Mouse (Mus musculus): ENCODE data around the gene Tex50.
"Not testable (repeated sequence)": the region's sequence is repeated elsewhere in the genome, so short reads cannot be mapped to it uniquely, and the experiment has no call there.

Gene Tex50
- long read RNA-seq, experiment 1 = 0 reads
- long read RNA-seq, experiment 2 = 0 reads

DNA sequence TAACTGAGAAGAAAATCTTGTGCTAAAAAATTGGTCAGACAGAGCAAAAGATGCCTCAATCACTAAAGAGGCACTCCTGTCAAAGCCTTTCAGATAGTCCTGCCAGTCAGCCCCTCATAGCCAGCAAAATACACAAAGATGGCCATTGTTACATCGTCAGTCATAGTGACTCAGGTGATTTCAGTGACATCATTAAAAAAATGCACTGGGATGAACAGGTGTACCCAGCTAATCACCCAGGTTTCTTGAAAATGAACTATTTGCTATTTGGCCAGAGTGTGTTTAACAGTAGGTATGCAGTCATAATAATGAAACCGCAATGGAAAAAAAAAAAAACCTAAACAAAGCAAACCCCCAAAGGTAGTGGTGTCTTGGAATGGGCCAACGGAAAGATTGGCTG is at the start of gene Tex50:
Gene Tex50, minus strand, starts transcription at position 101 of the 400 bp plus-strand sequence.
- intact Hi-C loops (cut with DNase I) = no loop called here

DNA sequence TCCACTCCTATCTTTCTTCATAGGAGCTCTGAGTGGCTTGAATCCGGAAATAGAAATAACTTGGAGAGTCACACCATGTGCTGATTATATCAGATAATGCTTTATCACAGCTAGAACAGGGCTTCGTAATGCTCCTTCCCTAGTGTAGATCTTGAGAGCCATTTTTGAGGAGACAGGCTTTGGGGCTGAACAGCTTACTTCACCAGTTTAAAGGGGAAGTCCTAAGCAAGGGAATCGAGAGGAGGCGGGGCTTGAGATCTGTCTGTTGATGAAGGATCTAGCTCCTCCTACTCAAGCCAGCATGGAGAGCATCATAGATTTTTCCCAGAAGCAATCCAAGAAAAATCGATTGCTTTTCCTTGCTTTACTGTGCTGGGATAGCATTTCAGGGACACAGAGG is 40.7 kb upstream of the Tex50 start:
- intact Hi-C loops (cut with DNase I) = no loop called here

DNA sequence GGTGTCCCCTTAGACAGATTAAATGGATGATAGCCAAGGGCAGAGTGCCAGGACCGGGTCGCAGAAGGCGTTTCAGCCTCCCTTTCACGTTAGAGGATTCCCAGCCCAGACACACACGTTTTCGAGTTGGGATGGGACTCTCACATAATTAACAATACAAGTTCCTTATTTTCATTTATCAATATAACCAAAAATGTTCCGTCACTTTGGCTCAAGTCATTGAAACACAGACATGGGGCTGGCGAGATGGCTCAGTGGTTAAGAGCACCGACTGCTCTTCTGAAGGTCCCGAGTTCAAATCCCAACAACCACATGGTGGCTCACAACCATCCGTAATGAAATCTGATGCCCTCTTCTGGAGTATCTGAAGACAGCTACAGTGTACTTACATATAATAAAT is 37.2 kb upstream of the Tex50 start:
- intact Hi-C loops (cut with DNase I) = not testable (repeated sequence)

DNA sequence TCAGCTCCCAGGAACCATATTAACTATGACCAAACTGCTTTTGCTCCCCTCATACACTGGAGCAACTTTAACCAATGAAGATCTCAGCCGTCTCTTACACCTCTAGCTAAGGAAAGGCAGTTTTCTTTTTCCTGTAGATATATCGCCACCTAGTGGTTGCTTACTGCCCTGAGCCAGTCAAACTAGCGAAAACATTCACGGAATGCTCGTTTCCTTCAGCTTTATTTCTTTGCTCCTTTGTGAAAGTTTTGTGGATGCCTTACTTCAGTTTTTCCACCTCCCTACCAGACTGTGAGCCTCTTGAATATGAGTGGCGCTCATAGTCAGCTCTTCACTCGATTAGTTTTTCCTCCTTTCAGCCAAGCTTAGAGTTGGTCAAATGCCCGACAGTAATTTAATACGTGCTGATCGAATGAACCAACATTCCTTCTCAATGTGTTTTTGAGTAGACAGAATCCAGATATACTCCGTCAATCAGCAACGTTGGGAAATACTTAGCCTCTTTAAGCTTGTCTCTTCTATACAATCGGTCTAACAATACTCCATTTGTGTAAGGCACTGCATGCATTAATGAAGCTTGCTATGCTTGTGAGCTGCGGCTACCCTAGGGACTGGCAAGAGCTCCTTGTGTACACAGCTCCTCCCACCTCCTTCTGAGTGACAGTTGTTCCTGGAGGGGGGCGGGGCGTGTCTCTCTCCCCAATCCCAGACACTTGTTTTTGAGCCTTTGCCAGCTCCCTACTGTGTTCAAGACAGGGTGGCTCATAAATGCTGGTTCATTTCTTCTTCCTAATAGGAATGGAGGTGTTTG is 36.6 kb upstream of the Tex50 start:
- intact Hi-C loops (cut with DNase I) = no loop called here

DNA sequence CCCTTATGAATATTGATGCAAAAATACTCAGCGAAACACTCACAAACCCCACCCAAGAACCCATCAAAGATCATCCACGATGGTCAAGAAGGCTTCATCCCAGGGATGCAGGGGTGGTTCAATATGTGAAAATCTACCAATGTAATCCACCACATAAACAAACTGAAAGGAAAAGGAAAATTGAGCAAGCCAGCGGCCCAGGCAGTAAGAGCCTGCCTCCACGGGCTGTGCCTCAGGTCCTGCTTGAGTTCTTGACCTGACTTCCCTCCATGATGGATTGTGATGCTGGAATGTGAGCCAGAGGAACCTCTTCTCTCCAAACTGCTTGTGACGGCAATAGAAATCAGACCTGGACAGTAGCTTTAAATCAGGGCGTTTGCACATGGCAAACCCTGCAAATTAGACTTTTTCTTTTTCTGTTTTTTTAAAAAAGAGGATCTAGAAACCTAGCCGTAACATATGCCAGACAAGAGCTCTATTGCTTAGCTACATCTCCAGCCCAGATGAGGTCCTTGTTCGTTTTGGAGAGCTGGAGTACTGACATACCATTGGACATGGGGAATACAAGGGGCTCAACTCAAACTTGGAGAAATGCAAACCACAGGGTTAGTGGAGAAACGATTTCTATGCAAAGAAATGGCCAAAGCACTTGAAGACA is 31.3 kb upstream of the Tex50 start:
- intact Hi-C loops (cut with DNase I) = no loop called here

DNA sequence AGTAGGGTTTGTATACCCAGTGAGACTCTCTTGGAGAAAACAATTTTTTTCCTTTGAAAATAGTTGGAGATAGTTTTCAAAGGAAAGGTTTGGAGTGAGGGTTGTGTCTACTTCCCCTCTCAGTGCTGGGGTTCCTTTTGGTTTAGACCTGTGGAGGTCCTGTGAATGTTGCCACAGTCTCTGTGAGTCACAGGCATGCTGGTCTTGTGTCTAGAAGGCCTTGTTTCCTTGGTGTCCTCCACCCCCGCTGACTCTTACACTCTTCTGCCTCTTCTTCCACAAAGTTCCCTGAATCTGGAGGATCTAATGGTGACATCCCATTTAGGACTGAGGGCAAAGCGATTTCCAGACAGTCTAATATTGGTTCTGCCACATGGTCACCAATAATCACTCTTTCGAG is 26.3 kb upstream of the Tex50 start:
- intact Hi-C loops (cut with DNase I) = no loop called here

DNA sequence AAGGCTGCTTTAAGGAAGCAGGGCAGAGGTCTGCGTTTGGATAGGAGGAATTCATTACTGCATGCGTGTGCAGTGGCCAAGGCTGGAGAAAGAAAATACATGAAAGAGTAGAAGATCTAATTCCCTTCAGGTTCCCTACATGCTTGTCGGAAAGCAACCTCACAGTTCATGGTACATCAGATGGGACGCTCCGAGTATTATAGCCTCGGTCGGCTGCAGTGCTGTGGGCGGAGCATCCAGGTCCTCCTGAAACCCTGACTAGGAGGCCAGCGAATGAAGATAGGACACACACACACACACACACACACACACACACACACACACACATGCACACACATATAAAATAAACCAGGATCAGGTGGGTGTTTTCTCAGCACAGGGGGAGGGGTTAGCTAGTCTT is 24.6 kb upstream of the Tex50 start:
- intact Hi-C loops (cut with DNase I) = no loop called here

DNA sequence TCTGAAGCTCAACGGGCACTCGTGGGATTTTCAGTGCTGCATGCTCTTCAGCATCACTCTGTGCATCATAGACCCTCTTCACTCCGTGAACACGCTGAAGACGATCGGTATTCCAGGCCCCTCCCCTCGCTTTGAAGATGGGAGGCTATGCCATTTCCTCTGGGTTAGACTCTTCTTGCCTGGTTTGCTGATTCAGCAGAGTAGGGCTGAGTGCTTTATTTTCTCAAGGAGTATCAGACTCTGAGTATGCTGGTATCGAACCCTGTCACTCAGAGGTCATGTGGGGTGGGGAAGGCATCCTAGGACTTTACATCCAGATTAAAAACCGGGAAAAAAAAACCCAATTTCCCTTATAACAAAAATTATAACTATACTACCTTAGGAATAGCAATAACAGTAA is 23.3 kb upstream of the Tex50 start:
- intact Hi-C loops (cut with DNase I) = no loop called here

DNA sequence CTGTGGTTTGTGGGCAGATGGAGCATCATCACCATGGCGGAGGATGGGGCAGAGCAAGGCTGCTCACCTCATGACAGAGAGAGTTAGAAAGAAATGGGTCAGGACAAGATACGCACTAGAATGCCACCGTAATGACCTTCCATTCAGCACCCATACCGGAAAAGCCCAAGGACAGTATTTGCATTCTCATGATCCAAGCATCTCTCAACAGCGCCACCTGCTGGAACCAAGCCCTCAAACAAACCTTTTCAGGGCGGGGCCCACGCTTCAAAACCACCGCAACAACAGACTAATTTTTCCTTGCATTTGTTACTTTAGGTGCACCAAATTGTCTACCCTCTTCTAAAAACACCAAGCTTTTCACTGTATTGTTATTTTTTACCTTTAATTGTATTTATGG is 21.6 kb upstream of the Tex50 start:
- intact Hi-C loops (cut with DNase I) = no loop called here

DNA sequence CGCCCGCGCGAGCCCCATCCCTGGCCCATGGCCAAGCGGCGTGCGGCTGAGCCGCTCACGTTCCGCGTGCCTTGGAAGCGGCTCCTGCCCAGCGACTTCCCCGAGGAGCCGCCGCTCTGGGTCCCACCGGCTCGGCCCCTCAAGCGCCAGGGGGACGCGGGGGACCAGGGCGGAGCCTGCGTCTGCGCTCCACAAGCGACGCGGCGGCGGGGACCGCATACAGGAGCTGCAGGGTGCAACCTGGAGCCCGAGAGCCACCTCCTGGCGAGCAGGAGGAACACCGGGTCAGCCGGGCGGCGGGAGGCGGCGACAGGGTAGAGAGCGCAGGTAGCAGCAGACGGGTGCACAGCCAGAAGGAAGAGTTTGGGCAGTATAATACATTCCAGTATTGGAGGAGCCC is 11.5 kb upstream of the Tex50 start:
- intact Hi-C loops (cut with DNase I) = loop anchor here (10.0 kb wide), 1 partner anchor 426 kb away; no protein-coding TSS in a partner anchor

DNA sequence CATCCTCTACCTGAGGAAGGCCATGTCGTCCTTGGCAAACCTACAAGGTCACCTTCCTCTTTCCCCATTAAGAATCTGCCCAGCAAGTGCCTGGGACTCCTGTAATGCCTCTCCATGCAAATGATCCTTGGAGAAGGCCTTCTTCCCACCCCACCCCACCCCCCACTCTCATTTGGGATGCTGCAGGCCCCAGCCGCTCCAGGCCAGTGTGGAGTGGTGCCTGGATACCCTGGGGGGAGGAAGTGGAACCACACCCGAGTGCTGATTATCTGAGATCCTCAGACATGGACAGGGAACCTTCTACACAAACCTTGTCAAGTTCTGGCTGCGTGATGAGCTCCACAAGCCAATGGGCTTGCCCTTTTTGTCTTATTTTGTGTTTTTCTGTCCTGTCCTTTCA is 1.2 kb upstream of the Tex50 start:
- intact Hi-C loops (cut with DNase I) = no loop called here

DNA sequence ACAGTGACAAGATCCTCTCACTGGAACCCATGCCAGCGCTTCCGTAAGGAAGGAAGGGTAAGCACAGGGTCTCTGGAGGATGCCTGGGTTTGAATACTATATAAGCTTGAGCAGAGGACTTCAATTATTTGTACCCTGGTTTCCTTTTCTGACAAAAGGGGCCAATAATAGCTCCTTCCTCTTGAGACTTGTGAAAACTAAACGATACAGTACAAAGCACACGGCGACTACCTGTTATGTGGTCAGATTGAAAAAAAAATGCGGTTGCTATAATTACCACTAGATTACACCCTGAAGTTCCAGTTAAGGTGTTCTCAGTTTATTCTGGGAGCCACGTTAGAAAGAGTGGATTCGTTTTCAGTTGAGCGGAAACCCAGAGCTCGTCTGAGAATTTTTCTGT is 2.6 kb downstream of the Tex50 start:
- intact Hi-C loops (cut with DNase I) = no loop called here

DNA sequence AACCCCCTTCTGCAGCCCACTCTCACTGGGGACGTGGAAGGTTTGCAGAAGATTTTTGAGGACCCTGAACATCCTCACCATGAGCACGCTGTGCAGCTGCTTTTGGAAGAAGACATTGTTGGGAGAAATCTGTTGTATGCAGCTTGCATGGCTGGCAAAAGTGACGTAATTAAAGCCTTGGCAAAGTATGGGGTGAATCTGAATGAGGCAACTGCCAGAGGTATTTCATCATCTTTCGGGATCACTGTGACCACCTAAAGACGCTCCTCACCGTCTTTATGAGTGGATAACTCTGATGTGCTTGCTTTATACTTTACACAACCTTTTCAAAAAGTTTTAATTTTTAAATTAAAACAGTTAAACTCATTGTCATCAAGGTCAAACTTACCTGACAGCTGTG is 8.0 kb downstream of the Tex50 start:
- intact Hi-C loops (cut with DNase I) = no loop called here

DNA sequence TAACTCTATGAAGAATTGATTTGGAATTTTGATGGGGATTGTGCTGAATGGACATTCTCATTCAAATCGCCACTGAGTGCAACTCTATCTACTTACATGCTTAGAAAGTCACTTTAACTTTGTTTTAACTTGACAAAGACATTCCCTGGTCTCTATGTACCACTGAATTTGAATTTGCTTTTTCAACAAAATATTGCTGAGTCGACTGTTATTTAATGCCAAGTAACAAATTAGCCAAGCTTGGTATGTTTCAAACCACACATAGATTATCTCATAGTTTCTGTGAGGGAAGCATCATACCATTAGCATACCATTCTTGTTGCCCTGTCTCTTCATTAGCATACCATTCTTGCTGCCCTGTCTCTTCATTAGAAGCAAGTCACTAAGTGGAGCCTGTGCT is 11.2 kb downstream of the Tex50 start:
- intact Hi-C loops (cut with DNase I) = no loop called here

DNA sequence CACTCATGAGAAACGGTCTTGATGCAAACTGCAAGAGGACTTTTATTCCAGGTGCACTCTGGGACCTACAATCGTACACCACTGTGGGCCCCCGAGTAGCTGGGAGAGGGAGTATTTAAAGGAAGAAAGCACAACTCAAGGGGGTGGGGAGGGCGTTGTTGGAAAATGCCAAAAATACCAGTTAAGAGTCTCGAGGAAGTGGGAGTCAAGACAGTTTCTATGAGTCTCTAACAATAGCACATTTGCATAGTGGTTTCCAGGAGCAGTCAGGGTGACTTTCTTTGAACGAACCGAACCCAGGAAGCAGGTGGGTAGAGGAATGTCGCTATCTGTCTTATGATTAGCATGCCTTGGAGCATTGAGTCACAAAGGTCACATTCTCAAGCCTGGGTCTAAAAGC is 13.5 kb downstream of the Tex50 start:
- intact Hi-C loops (cut with DNase I) = not testable (repeated sequence)

DNA sequence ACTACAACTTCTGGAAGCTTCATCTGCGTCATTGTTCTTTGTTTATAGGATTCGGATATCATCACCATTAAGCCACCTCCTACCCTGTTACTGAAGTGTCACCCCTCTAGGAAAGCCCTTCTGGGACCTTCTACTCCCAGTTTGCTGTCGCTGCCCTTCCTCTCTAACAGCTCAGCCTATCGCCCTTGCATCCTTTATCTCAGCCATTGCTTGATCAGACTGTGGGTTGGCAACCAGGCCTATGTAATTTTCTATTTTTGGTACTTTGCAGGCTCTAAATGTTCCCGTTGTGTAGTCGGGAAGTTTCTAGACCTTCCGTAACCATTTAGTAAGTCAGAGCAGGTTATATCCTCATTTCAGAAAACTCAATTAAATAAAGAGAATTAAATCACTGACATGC is 15.9 kb downstream of the Tex50 start:
- intact Hi-C loops (cut with DNase I) = no loop called here

DNA sequence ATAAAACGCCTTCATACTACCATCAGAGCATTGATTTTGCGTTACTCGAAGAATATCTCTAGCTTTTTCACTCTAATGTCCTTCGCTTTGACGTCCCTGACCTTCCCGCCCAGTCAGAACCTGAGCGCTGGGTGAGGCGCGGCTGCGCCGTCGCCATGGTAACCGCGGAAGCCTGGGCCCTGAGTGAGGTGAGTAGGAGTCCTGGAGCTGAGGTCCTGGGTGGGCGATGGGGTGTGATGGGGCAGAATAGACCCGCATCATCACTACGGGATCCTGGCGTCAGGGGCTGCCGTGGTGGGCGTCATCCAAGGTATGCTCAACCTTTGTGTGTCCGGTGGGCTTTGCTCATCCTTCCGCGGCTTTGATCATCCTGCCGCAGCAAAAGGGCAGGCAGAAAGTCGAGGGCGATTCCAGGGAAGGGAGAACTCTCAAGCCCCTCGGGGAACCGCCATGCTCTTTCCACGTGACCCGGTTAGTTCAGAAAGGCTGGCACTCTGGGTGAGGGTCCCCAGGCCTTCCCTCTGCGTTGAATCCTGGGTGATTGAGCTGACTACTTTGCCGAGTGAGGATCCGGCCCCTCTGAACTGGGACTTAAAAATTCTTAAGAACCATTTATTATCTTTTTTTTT is 16.5 kb downstream of the Tex50 start, which contains the start of gene Ankrd45:
Gene Ankrd45, plus strand, starts transcription at position 161 of the 629 bp plus-strand sequence.
- intact Hi-C loops (cut with DNase I) = no loop called here

DNA sequence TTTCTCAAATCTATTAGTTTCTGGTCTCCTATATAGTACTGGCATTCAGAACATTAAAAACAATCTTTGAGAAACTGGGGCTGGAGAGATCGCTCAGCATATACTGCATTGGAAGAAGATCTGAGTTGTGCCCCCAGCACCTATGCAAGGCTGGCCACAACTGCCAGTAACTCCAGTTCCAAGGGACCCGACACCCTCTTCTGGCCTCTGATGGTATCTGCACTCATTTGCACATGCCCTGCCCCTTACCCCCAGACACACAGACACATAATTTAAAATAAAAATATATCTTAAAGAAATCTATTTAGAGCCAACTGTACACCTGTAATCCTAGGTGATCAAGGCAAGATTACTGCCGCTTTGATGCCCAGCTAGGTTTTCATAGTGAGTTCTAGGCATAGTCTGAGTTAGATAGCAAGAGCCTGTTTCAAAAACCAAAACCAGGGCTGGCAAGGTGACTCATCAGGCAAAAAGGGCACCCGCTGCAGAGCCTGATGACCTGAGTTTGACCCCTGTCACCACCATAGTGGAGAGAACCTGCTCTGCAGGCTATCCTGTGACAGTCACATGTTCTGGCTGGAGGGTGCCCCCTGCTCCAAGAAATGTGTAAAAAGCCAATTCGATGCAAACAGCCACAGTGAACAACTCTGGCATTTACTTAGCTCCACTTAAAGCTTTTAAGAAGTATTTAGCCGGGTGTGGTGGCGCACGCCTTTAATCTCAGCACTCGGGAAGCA is 18.9 kb downstream of the Tex50 start:
- intact Hi-C loops (cut with DNase I) = no loop called here

DNA sequence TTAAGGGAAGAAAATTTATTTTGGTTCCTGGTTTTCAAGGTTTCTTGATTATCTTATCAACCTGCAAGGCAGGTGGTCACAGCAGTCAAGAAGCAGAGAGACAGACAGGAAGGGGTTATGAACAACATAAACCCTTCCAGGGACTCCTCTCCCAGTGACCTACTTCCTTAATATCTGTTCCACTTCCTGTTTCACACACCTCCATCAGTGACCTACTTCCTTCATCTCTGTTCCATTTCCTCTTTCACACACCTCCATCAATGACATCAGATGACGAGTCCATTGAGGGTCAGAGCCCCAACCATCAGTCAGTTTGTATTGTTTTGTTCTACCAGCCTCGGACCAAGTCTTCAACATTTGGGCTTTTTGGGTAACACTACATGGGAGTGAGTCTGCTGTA is 19.6 kb downstream of the Tex50 start:
- intact Hi-C loops (cut with DNase I) = no loop called here

DNA sequence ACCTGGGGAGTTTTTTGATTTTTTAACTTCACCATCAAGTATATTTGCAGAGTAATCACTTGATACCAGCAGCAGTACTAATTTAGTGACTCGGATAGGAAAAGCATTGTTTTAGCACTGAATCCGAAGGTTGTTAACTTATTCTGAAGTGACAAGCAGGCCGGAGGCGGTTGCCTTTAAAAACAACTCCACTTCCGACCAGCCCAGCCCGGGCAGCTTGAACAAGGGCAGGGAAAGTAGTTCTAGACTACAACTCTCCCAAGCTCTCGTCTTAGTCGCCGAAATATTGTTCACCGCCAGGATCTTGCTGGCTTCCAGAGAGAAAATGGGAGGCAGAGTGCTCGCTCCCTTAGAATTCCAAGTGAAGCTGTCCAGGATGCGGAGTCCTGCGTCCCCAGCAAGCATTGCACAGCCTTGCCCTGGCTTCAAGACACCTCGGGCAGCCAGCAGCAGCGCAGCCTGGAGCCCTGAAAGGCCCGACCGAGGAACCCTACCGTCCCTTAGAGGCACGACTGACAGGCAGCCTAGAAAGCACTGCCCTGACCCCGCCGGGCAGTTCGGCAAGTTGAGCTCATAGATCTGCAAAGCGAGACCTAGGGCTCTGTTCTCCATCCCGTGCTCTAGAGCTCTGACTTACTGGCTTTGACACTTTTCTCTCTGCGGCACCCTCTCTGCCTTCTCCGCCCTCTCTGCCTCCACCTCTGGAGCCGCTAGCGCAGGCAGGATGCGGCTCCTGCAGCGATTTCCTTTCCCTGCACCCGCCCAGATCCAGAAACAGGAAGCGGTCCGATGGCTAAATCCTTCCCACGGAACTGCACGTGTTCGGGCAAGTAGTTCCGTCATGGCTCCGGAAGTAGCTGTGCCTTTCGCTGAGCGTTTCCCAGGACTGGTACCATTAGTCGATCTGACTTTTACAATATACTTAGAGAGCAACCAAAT is 28.1 kb downstream of the Tex50 start, which contains the start of gene Klhl20:
Gene Klhl20, minus strand, starts transcription at position 786 of the 939 bp plus-strand sequence.
- intact Hi-C loops (cut with DNase I) = no loop called here

Measured in adrenal gland (tissue).